Mouse (Mus musculus) liver, postnatal 0 days (tissue): ENCODE data around the gene Zfp599. TPM values are rescaled to one million over a fixed set of nuclear protein-coding genes. Genes with fewer than 3 reads are reported as not detected.
"Not testable (repeated sequence)": the region's sequence is repeated elsewhere in the genome, so short reads cannot be mapped to it uniquely, and the experiment has no call there.

Source experiments
- ATAC-seq: fragments of 200-750 bp; cut with Nextera tagmentation; 2 replicates; pipeline ENCODE4 v1.8.0; 2017; ENCODE audit warnings: mild to moderate bottlenecking, moderate library complexity
- DNase-seq: peaks from one replicate; pipeline ENCODE4 v3.0.0-alpha.2; 2016
- H3K27ac ChIP-seq: fragments of 300-500 bp; sonication (generic); 2 replicates; pipeline ENCODE4 v1.5.1; 2014; ENCODE audit warnings: antibody characterized with exemption, moderate library complexity, mild to moderate bottlenecking, low read depth
- H3K27me3 ChIP-seq: fragments of 300-500 bp; sonication (generic); 2 replicates; pipeline ENCODE4 v1.6.1; 2014; ENCODE audit warnings: low read length, control low read depth, mixed read lengths; ENCODE audit not compliant: insufficient read depth
- H3K36me3 ChIP-seq: fragments of 300-500 bp; sonication (generic); replicated peaks from 2 replicates; pipeline ENCODE4 v1.6.1; 2014; ENCODE audit warnings: mild to moderate bottlenecking, control low read depth, low read length, moderate library complexity, mixed read lengths; ENCODE audit not compliant: insufficient read depth
- H3K4me1 ChIP-seq: fragments of 300-500 bp; sonication (generic); 2 replicates; pipeline ENCODE4 v1.6.1; 2014; ENCODE audit warnings: antibody characterized with exemption, mild to moderate bottlenecking, control low read depth; ENCODE audit not compliant: insufficient read depth
- H3K4me2 ChIP-seq: fragments of 300-500 bp; sonication (generic); 2 replicates; pipeline ENCODE4 v1.6.1; 2014; ENCODE audit warnings: low read depth, mild to moderate bottlenecking, low read length, moderate library complexity, mixed read lengths
- H3K4me3 ChIP-seq: fragments of 300-500 bp; sonication (generic); 2 replicates; pipeline ENCODE4 v1.5.1; 2014; ENCODE audit warnings: low read depth, low read length
- H3K9ac ChIP-seq: fragments of 300-500 bp; sonication (generic); replicated peaks from 2 replicates; pipeline ENCODE4 v1.6.1; 2014; ENCODE audit warnings: mild to moderate bottlenecking, moderate library complexity
- H3K9me3 ChIP-seq: fragments of 300-500 bp; sonication (generic); 2 replicates; pipeline ENCODE4 v1.6.1; 2016; ENCODE audit warnings: mild to moderate bottlenecking, control low read depth, low read length, mixed read lengths
- CTCF ChIP-seq: sonication (generic); IDR thresholded peaks from 2 replicates; pipeline ENCODE4 v1.5.1; 2016; ENCODE audit warnings: antibody characterized with exemption, low read depth
- EP300 ChIP-seq: IDR thresholded peaks from 2 replicates; pipeline ENCODE4 v1.6.1; 2016; ENCODE audit warnings: antibody characterized with exemption, low read depth, mild to moderate bottlenecking
- WGBS: fragments of 180-500 bp; shearing (Covaris S2); extraction: QIAGEN DNeasy Blood & Tissue Kit; methylation state at CpG from one replicate; pipeline ENCODE4 v1.1.7; 2014; ENCODE audit not compliant: insufficient replicate concordance; 5-methylcytosine and 5-hydroxymethylcytosine counted together
- polyA plus RNA-seq: library from polyadenylated mRNA; unstranded; fragments of >200 nt; fragmentation: Nextera tagmentation; extraction: Ambion mirVana; gene quantifications from 2 replicates; pipeline ENCODE4 v1.2.1, GENCODE M21; 2015

The Zfp599 gene
- polyA plus RNA-seq, 1 experiment from 2014 or later: 0.99 TPM

- H3K4me1 ChIP-seq: no peaks in the 10 kb centered on the region
- DNase-seq: no peak
- no peak overlapping the region for H3K4me2 ChIP-seq
- 95% methylated on average over 4 of the region's 4 CpGs for WGBS
- TF ChIP-seq CTCF: no peak
- no peak for TF ChIP-seq EP300
- H3K27me3 ChIP-seq: no peaks in the 10 kb centered on the region
- ATAC-seq: no peak
- H3K9ac ChIP-seq: no peak overlapping the region
- H3K9me3 ChIP-seq: peaks cover 10% of the 10 kb centered on the region
- no peak overlapping the region for H3K4me3 ChIP-seq
- peaks cover 63% of the 10 kb centered on the region for H3K36me3 ChIP-seq
- no peak overlapping the region for H3K27ac ChIP-seq
These were observed 19.7 kb downstream of the Zfp599 start for GRCm38 (mm10) chr9:22240001-22240400.

- no peaks in the 10 kb centered on the region for H3K27me3 ChIP-seq
- DNase-seq: no peak
These were observed 29.1 kb downstream of the Zfp599 start for GRCm38 (mm10) chr9:22230556-22230955.

GRCm38 (mm10) chr9:22230061-22230460 is 29.6 kb downstream of the Zfp599 start:
- WGBS: 79% methylated on average over 3 of the region's 3 CpGs
- TF ChIP-seq CTCF (no peak), EP300 (no peak)
- no peaks in the 10 kb centered on the region for H3K27me3 ChIP-seq

More at GRCm38 (mm10) chr9:22230556-22230955, 29.1 kb downstream of the Zfp599 start:
- Histone ChIP-seq H3K4me1 (peaks cover 9% of the 10 kb centered on the region; the same call in 1 of the 2 replicates), H3K9me3 (no peaks in the 10 kb centered on the region), H3K4me3 (no peak overlapping the region), H3K4me2 (no peak overlapping the region), H3K9ac (no peak overlapping the region), H3K27ac (no peak overlapping the region), H3K36me3 (peaks cover 8% of the 10 kb centered on the region)
- peak; percentile 52 for TF ChIP-seq CTCF
- TF ChIP-seq EP300: no peak
- no peak for ATAC-seq

GRCm38 (mm10) chr9:22229386-22230026 is 30.2 kb downstream of the Zfp599 start:
- no peak overlapping the region for H3K9ac ChIP-seq
- peaks cover 5% of the 10 kb centered on the region; the same call in 1 of the 2 replicates for H3K36me3 ChIP-seq
- TF ChIP-seq EP300 (no peak), CTCF (no peak)
- no peaks in the 10 kb centered on the region for H3K27me3 ChIP-seq
- H3K27ac ChIP-seq: no peak overlapping the region
- H3K4me3 ChIP-seq: no peak overlapping the region
- H3K9me3 ChIP-seq: no peaks in the 10 kb centered on the region
- WGBS: 71% methylated on average over 7 of the region's 7 CpGs
- H3K4me2 ChIP-seq: no peak overlapping the region
- DNase-seq: no peak
- peaks cover 9% of the 10 kb centered on the region; the same call in 1 of the 2 replicates for H3K4me1 ChIP-seq
- no peak for ATAC-seq

More at GRCm38 (mm10) chr9:22230061-22230460, 29.6 kb downstream of the Zfp599 start:
- no peak overlapping the region for H3K9ac ChIP-seq
- DNase-seq: no peak
- no peak overlapping the region for H3K4me3 ChIP-seq
- no peaks in the 10 kb centered on the region for H3K9me3 ChIP-seq
- peaks cover 9% of the 10 kb centered on the region; the same call in 1 of the 2 replicates for H3K4me1 ChIP-seq
- no peak overlapping the region for H3K27ac ChIP-seq
- no peak for ATAC-seq
- H3K36me3 ChIP-seq: peaks cover 6% of the 10 kb centered on the region
- no peak overlapping the region for H3K4me2 ChIP-seq

GRCm38 (mm10) chr9:22226846-22227245 is 32.8 kb downstream of the Zfp599 start:
- Histone ChIP-seq H3K9me3 (no peaks in the 10 kb centered on the region), H3K9ac (no peak overlapping the region), H3K27ac (no peak overlapping the region), H3K4me2 (no peak overlapping the region), H3K27me3 (no peaks in the 10 kb centered on the region), H3K4me1 (peaks cover 9% of the 10 kb centered on the region; the same call in 1 of the 2 replicates), H3K36me3 (no peaks in the 10 kb centered on the region), H3K4me3 (no peak overlapping the region)
- WGBS: 88% methylated on average over 15 of the region's 15 CpGs
- ATAC-seq: no peak
- no peak for DNase-seq
- TF ChIP-seq EP300 (no peak), CTCF (no peak)

- not testable (repeated sequence) for ATAC-seq, H3K27me3 ChIP-seq, H3K9me3 ChIP-seq, H3K9ac ChIP-seq, H3K36me3 ChIP-seq, DNase-seq, H3K4me1 ChIP-seq
- Histone ChIP-seq H3K4me3 (peak overlapping the region; percentile 77), H3K4me2 (peak overlapping the region; percentile 72), H3K27ac (peak overlapping the region; percentile 94; the same call in 1 of the 2 replicates)
- WGBS: 59% methylated on average over 5 of the region's 7 CpGs
These were observed 33.4 kb downstream of the Zfp599 start for GRCm38 (mm10) chr9:22226389-22226673.
